Mouse (Mus musculus) embryonic facial prominence, embryonic 12.5 days (tissue): ENCODE results near the gene Spata2l. TPM values are rescaled to one million over a fixed set of nuclear protein-coding genes. Genes with fewer than 3 reads are reported as not detected.
"Not testable (repeated sequence)": the region's sequence is repeated elsewhere in the genome, so short reads cannot be mapped to it uniquely, and the experiment has no call there.

Experiments used
- ATAC-seq: fragments of 200-750 bp; cut with Nextera tagmentation; 2 replicates; pipeline ENCODE4 v1.8.0; 2017; ENCODE audit not compliant: insufficient number of reproducible peaks, insufficient read depth, low FRiP score, low TSS enrichment
- H3K27ac ChIP-seq: fragments of 300-500 bp; sonication (generic); 2 replicates; pipeline ENCODE4 v1.5.1; 2016; ENCODE audit warnings: mild to moderate bottlenecking
- H3K27me3 ChIP-seq: fragments of 300-500 bp; sonication (generic); 2 replicates; pipeline ENCODE4 v1.6.1; 2016; ENCODE audit warnings: mild to moderate bottlenecking, moderate library complexity
- H3K36me3 ChIP-seq: fragments of 300-500 bp; sonication (generic); 2 replicates; pipeline ENCODE4 v1.6.1; 2016; ENCODE audit warnings: mild to moderate bottlenecking
- H3K4me1 ChIP-seq: fragments of 300-500 bp; sonication (generic); 2 replicates; pipeline ENCODE4 v1.6.1; 2016
- H3K4me2 ChIP-seq: fragments of 300-500 bp; sonication (generic); replicated peaks from 2 replicates; pipeline ENCODE4 v1.6.1; 2016; ENCODE audit warnings: mild to moderate bottlenecking, moderate library complexity
- H3K4me3 ChIP-seq: fragments of 300-500 bp; sonication (generic); 2 replicates; pipeline ENCODE4 v1.5.1; 2016; ENCODE audit warnings: mild to moderate bottlenecking
- H3K9ac ChIP-seq: fragments of 300-500 bp; sonication (generic); 2 replicates; pipeline ENCODE4 v1.6.1; 2016; ENCODE audit warnings: mild to moderate bottlenecking, moderate library complexity
- H3K9me3 ChIP-seq: fragments of 300-500 bp; sonication (generic); 2 replicates; pipeline ENCODE4 v1.6.1; 2016; ENCODE audit warnings: mild to moderate bottlenecking, moderate library complexity
- WGBS: fragments of 180-500 bp; shearing (Covaris S2); methylation state at CpG from one replicate; pipeline ENCODE4 v1.1.7; 2016; 5-methylcytosine and 5-hydroxymethylcytosine counted together
- polyA plus RNA-seq: library from polyadenylated mRNA; unstranded; fragments of >200 nt; fragmentation: Nextera tagmentation; extraction: Ambion mirVana; gene quantifications from 2 replicates; pipeline ENCODE4 v1.2.1, GENCODE M21; 2016

Spata2l gene
- 2.9 and 3.3 TPM in 2 replicates for polyA plus RNA-seq

DNA sequence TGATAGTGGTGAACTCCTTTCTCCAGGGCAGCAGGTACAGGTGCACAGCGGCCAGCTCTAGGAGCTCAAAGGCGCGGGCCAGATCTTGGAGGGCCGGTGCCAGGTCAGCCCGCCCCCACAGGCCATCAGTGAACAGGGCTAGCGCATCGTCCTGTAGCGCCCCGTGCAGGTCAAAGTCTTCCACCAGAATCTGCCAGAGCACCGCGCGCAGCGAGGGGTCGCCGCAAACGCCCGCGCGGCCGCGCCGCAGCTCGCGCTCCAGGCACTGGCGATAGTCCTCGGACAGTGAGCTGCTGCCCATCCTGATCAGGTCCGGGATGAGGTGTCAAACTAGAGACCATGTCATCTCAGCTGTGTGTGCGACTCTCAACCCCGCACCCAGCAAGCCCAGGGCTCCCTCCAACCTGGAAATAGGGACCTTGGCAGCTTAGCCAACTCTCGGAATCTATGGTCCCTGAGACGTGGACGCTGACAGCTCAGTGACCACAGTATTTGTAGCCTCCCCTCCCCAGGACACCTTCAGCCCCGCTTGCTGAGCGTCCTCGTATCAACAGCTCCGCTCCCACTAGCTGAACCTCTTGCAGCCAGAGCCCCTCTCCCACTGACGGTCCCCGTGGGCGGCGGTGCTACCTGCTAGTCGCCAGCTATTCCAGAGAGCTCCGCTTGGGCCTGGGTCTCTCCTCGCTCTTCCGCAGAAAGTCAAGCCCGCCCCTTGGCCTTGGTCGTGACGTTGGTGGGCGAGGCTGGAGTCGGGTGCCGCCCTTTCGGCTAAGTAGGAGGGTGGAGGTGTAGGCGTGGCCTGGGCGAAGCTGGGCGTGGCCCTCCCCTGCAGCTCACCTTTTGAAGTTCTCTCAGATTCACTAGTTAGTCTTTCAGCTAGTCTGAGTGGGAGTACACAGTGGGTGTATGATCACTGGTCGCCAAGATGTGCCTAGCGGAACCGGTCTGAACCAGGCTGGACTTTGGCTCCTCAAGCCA is at the start of gene Spata2l:
TSS of gene Spata2l (minus strand) at position 714 of the 978 bp plus-strand sequence.
- Histone ChIP-seq H3K4me2 (peak within 1 kb of the TSS; percentile 88), H3K9ac (peak within 1 kb of the TSS; percentile 49), H3K4me1 (peaks cover 15% of the 10 kb centered on the region), H3K36me3 (no peaks in the 10 kb centered on the region; the same call in 1 of the 2 replicates), H3K27me3 (peaks cover 40% of the 10 kb centered on the region), H3K4me3 (peak within 1 kb of the TSS; percentile 45), H3K27ac (no peak within 1 kb of the TSS), H3K9me3 (no peaks in the 10 kb centered on the region)
- WGBS = 2% methylated on average over 57 of the region's 57 CpGs
- peak; percentile 70 for ATAC-seq

GRCm38 (mm10) chr8:123284493-123284892 is 48.5 kb upstream of the Spata2l start:
- no peak for ATAC-seq
- H3K9ac ChIP-seq = no peak overlapping the region
- no peak overlapping the region for H3K4me2 ChIP-seq
- H3K36me3 ChIP-seq = peaks cover 49% of the 10 kb centered on the region
- no peaks in the 10 kb centered on the region for H3K27me3 ChIP-seq
- H3K4me1 ChIP-seq = no peaks in the 10 kb centered on the region
- WGBS = 92% methylated on average over 5 of the region's 5 CpGs
- no peak overlapping the region for H3K27ac ChIP-seq
- no peaks in the 10 kb centered on the region for H3K9me3 ChIP-seq
- H3K4me3 ChIP-seq = no peak overlapping the region

DNA sequence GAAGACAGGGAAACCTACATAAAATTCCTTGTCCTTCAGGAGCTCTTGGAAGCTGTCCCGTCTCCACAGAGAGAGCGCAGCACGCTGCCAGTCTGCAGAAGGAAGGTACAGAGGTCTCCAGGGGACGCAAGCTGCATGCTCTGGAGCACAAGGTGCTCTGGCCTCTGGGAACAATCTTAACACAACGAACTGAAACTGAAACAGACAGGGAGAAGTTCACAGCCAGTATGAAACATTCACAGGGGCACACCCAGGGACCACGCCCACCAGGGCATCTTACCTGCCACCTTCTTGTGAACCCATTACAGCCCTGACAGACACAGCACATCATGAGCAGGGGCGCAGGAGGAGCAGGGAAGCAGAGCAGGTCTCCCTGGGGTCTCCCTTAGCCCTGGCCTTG is 48.0 kb upstream of the Spata2l start:
- Histone ChIP-seq H3K36me3 (peaks cover 44% of the 10 kb centered on the region), H3K27me3 (no peaks in the 10 kb centered on the region), H3K9me3 (no peaks in the 10 kb centered on the region), H3K4me3 (no peak overlapping the region), H3K27ac (no peak overlapping the region), H3K4me1 (no peaks in the 10 kb centered on the region), H3K4me2 (no peak overlapping the region), H3K9ac (no peak overlapping the region)
- WGBS = 85% methylated on average over 7 of the region's 7 CpGs
- ATAC-seq = no peak

DNA sequence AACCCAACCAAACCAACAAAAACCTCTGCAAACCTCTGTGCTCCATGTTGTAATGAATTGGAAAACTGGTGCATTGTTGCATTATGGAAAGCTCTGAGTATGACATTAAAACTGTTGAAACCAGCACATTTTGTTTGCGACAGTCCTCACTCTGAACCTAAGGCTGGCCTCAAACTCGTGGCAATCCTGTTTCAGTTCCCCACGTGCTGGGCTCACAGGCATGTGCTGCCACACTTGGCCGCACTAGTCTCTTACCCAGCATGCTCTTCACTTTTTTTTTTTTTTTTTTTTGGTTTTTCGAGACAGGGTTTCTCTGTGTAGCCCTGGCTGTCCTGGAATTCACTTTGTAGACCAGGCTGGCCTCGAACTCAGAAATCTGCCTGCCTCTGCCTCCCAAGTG is 47.0 kb upstream of the Spata2l start:
- peaks cover 42% of the 10 kb centered on the region for H3K36me3 ChIP-seq
- not testable (repeated sequence) for ATAC-seq, H3K4me2 ChIP-seq, H3K9me3 ChIP-seq, H3K27ac ChIP-seq, H3K4me3 ChIP-seq, H3K9ac ChIP-seq, H3K4me1 ChIP-seq, H3K27me3 ChIP-seq
- WGBS = 88% methylated on average over 5 of the region's 6 CpGs

DNA sequence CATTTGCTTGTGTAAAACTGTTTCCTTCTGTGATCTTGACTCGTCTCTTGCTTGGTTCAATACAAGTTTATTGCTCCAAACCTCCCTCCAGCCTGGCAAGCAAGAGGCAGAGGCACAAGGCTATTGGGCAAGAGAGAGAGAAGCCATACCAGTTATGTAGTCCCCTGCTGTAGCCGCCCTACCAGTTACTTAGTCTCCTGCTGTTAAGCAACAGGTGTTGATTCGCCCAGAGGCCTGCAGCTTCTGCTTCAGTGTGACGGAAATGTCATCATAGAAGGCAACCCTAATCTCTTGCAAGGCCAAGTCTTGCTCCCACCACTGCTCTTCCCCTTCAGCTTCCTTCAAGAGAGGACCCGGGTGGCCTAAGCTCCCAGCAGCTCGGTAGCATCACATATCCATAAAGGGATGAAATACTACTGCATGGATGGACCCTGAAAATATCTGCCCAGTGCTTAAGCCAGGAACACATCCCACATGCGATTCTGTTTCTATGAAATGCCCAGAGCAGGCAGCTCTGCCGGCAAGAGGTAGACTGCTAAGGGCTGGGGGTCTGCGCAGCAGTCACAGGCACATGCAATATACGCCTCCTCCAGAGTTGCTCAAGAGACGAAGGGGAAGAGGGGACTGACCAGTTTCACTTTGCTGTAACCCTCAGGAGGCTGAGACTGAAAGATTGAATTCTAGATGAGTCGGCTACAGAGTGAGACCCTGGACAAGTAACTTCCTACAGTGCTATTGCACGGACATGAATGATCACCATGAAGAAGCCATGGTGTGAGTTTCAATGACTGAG is 44.5 kb upstream of the Spata2l start:
- no peak for ATAC-seq
- WGBS = 85% methylated on average over 13 of the region's 13 CpGs

GRCm38 (mm10) chr8:123279828-123280227 is 43.8 kb upstream of the Spata2l start:
- Histone ChIP-seq H3K9ac (no peak overlapping the region), H3K36me3 (peaks cover 41% of the 10 kb centered on the region), H3K4me1 (no peaks in the 10 kb centered on the region), H3K4me2 (no peak overlapping the region), H3K4me3 (no peak overlapping the region), H3K27me3 (no peaks in the 10 kb centered on the region), H3K9me3 (no peaks in the 10 kb centered on the region), H3K27ac (no peak overlapping the region)
- WGBS = 94% methylated on average over 4 of the region's 4 CpGs
- ATAC-seq = no peak

More for the DNA sequence above, 44.5 kb upstream of the Spata2l start:
- no peak overlapping the region for H3K9ac ChIP-seq
- no peaks in the 10 kb centered on the region for H3K4me1 ChIP-seq
- H3K27me3 ChIP-seq = no peaks in the 10 kb centered on the region
- no peaks in the 10 kb centered on the region for H3K9me3 ChIP-seq
- no peak overlapping the region for H3K27ac ChIP-seq
- H3K36me3 ChIP-seq = peaks cover 36% of the 10 kb centered on the region
- no peak overlapping the region for H3K4me3 ChIP-seq
- H3K4me2 ChIP-seq = no peak overlapping the region

- WGBS = 88% methylated on average over 7 of the region's 7 CpGs
- H3K9ac ChIP-seq = no peak overlapping the region
- no peaks in the 10 kb centered on the region for H3K9me3 ChIP-seq
- H3K4me1 ChIP-seq = no peaks in the 10 kb centered on the region
- no peaks in the 10 kb centered on the region for H3K27me3 ChIP-seq
- no peak for ATAC-seq
- H3K36me3 ChIP-seq = peaks cover 41% of the 10 kb centered on the region
- H3K4me2 ChIP-seq = no peak overlapping the region
- H3K4me3 ChIP-seq = no peak overlapping the region
- H3K27ac ChIP-seq = no peak overlapping the region
These were observed 42.4 kb upstream of the Spata2l start for GRCm38 (mm10) chr8:123278445-123278844.

- 92% methylated on average over 12 of the region's 12 CpGs for WGBS
- Histone ChIP-seq H3K9me3 (no peaks in the 10 kb centered on the region), H3K27ac (no peak overlapping the region), H3K36me3 (peaks cover 31% of the 10 kb centered on the region; the same call in 1 of the 2 replicates), H3K9ac (no peak overlapping the region), H3K4me2 (no peak overlapping the region), H3K4me1 (no peaks in the 10 kb centered on the region), H3K27me3 (no peaks in the 10 kb centered on the region), H3K4me3 (no peak overlapping the region)
- no peak for ATAC-seq
These were observed 39.1 kb upstream of the Spata2l start for GRCm38 (mm10) chr8:123275096-123275495.

- no peak overlapping the region for H3K4me3 ChIP-seq
- WGBS = 77% methylated on average over 5 of the region's 5 CpGs
- H3K36me3 ChIP-seq = peaks cover 31% of the 10 kb centered on the region
- no peak overlapping the region for H3K4me2 ChIP-seq
- no peak overlapping the region for H3K9ac ChIP-seq
- H3K9me3 ChIP-seq = no peaks in the 10 kb centered on the region
- H3K27me3 ChIP-seq = no peaks in the 10 kb centered on the region
- no peak for ATAC-seq
- H3K4me1 ChIP-seq = no peaks in the 10 kb centered on the region
- H3K27ac ChIP-seq = no peak overlapping the region
These were observed 38.4 kb upstream of the Spata2l start for GRCm38 (mm10) chr8:123274447-123274846.

DNA sequence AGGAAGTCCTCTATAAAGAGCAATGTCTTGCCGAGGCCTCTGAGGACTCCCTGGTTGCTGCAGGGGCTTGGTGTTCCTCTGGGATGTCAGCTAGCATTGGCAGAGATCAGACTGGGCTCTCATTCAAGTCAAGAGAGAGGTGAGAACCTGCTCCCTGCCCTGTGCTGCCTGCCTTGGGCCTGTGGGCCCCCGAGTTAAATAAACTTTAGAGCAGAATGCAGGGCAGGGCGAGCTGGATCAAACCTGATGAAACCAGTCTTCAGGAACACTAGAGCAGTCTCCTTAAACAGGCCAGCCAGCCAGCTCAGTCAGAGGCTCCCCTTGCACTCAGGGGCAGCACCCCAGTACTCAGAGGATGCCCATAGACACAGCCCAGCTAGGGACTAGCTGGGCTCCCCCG is 35.9 kb upstream of the Spata2l start:
- H3K4me3 ChIP-seq = no peak overlapping the region
- H3K9me3 ChIP-seq = no peaks in the 10 kb centered on the region
- 75% methylated on average over 4 of the region's 4 CpGs for WGBS
- no peaks in the 10 kb centered on the region for H3K4me1 ChIP-seq
- H3K27ac ChIP-seq = no peak overlapping the region; the same call in 1 of the 2 replicates
- 0 out of 2 replicates have a peak overlapping the region, but pooled peaks have one; percentile 19 for H3K9ac ChIP-seq
- H3K27me3 ChIP-seq = no peaks in the 10 kb centered on the region
- no peak overlapping the region for H3K4me2 ChIP-seq
- no peak for ATAC-seq
- H3K36me3 ChIP-seq = peaks cover 43% of the 10 kb centered on the region

GRCm38 (mm10) chr8:123271147-123271546 is 35.1 kb upstream of the Spata2l start:
- Histone ChIP-seq H3K4me2 (no peak overlapping the region), H3K27me3 (no peaks in the 10 kb centered on the region), H3K9ac (no peak overlapping the region), H3K4me1 (no peaks in the 10 kb centered on the region), H3K4me3 (no peak overlapping the region), H3K9me3 (no peaks in the 10 kb centered on the region), H3K27ac (no peak overlapping the region), H3K36me3 (peaks cover 45% of the 10 kb centered on the region)
- 94% methylated on average over 10 of the region's 10 CpGs for WGBS
- no peak for ATAC-seq
